Mouse (Mus musculus) CD4-positive, CD25-positive, alpha-beta regulatory T cell, adult 4 months (primary cell): ENCODE data around the gene Cfap299. TPM values are rescaled to one million over a fixed set of nuclear protein-coding genes. Genes with fewer than 3 reads are reported as not detected.
A peak's percentile ranks its signal among the peaks of the same experiment; 100 is the strongest.
"Not testable (repeated sequence)": the region's sequence is repeated elsewhere in the genome, so short reads cannot be mapped to it uniquely, and the experiment has no call there.

Experiments
- ATAC-seq: one replicate; pipeline ENCODE4 v1.8.0; 2017
- polyA plus RNA-seq, 2 experiments: library from polyadenylated mRNA; unstranded; fragments of 100-300 nt; shearing (Covaris generic); gene quantifications; one replicate each; pipeline ENCODE4 v1.2.1; 2017

Gene Cfap299
- not detected for polyA plus RNA-seq

- peak; percentile 91 for ATAC-seq
These were observed at the start of gene Cfap299 for GRCm38 (mm10) chr5:98328848-98329624. Cfap299 (plus strand) TSS chr5:98329304.

- no peak for ATAC-seq
These were observed 47.1 kb upstream of the Cfap299 start for GRCm38 (mm10) chr5:98281993-98282392.

DNA sequence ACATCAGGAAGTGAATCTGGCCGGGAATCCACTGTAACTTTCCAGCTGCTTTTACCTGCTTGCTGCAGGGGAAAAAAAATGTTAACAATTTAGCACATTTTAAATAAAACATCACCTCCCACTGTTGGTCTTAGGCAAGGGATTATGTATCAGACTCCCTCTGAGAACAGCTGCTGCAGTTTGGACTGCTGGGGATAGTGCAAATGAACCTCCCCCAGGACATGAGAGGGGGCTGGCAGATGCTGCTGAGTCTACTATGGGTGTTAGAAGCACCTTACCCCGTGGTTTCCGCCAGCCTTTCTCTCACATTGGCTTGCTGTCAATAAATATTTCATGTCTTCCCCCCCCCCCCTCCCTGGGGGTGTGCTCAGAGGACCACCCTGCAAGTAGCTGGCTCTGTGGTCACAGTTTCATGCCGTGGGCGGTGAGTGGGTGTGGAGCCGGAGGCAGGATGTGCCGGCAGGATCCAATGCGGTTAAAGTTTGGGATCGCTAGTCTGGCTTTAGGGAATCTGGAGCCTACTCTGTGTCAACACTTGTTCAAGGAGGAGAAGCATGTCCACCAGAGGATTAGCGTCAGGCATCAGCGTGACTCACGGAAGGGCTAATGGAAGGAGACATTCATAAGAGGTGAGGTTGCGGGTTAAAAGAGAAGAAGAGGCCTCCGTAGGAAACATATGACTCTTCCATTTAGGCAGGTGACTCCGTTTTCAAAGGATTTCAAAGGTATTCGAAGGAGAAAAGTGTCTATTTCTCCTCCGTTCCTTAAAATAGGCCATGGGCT is 45.2 kb upstream of the Cfap299 start:
- no peak for ATAC-seq

DNA sequence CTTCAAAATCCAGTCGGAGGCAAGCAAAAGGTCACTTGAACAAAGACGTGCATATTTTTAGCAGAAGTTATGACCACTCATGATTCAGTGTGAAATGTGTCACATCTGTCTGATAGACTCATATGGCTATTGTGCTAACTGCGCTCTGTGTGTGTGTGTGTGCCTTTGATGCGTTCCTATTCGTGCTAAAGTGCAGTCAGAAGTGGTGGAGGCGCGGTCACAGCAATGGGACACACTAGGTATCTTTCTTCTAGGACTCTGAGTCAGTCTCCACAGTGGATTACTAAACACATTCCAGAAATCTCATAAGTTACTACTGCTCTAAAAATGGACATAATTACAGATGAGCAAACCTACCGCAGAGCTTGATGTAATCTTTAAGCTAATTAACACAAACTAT is 38.5 kb upstream of the Cfap299 start:
- no peak for ATAC-seq

GRCm38 (mm10) chr5:98292388-98293048 is 36.6 kb upstream of the Cfap299 start:
- no peak for ATAC-seq

DNA sequence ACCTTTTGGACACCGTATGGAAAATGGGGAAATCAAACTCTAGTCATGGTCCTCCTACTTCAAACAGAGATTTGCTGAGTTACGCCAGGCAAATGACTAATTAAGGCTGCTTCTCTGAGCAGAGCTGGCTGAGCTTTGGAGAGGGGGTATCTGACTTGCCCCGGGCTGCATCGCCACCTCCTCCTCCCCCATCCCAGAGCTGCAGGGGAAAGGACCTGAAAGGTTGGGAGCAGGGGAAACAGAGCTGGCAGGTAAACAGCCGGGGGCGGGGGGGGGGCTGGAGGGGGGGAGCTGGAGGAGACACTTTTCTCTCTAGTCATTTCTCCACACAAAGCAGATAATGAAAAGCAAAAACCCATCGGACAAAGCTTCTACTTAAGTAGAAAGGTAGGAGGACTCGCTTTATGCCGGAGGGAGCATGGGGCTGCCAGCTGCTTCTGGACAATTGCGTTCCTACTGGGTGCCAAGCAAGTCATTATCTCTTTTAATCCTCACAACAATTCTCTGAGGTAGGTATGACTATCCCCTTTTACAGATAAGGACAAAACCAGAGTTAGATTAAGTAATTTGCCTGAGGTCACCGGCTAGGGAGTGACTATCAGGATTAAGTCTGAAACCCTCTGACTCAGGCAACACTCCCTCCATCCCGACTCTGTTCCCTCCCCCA is 35.9 kb upstream of the Cfap299 start:
- ATAC-seq, result no peak

GRCm38 (mm10) chr5:98300079-98300478 is 29.0 kb upstream of the Cfap299 start:
- no peak for ATAC-seq

- ATAC-seq, result no peak
These were observed 23.4 kb upstream of the Cfap299 start for GRCm38 (mm10) chr5:98305673-98306072.

GRCm38 (mm10) chr5:98306528-98306927 is 22.6 kb upstream of the Cfap299 start:
- ATAC-seq, result no peak

- no peak for ATAC-seq
These were observed 2.5 kb upstream of the Cfap299 start for GRCm38 (mm10) chr5:98326625-98327024.

DNA sequence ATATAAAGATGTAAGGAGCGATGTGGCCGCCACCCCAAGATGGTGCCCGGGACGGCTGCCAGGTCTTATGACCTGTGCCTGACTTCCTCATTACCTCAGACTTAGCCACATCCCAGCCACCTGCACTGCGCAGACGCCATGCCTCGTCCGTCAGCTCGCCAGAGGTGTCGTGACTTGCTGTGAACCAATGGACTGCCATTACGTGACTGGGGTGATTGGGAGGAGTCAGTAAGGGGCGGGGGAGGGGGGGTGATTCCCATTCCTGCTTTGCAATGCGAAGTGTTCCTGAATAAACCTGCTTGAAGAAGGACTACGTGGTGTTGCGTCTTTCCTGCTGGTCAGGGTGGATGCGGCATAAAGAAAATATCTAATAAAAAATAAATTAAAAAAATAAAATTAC is 14.6 kb downstream of the Cfap299 start:
- ATAC-seq, result not testable (repeated sequence)

DNA sequence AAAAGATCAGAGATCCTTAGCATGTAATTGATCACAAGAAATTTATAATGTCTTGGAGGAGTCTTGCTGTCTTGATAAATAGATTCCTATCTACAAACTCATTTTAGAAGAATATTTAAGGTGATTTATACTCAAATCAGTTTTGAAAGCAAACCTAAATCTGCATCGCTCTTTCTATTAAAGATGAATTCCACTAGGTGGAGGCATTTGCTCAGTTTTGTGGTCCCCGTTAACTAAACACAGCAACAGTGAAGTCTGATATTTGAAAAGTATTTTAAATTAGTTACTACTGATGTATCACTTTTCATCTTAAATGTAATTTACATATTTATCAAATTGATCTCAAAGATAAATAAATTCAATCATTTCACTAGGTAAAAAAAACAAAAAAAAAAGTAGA is 15.5 kb downstream of the Cfap299 start:
- no peak for ATAC-seq

DNA sequence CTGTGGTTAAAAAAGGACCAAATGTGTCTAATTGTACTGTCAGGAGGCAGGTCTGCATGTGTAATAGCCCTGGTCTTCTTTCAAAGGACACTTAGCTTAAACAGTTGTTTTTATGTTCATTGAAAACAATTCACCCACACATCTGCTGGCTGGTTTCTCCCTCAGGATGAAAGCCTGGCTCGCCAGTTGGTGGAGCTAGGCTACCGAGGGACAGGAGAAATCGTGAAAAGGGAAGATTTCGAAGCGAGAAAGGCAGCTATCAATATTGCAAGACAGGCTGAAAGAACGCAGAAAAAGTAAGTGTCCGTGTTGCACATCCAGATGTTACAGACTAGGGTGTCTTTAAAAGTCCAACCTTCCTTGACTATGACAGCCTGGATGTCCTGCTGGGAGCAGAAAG is 17.0 kb downstream of the Cfap299 start:
- ATAC-seq, result no peak

GRCm38 (mm10) chr5:98348605-98349004 is 19.5 kb downstream of the Cfap299 start:
- no peak for ATAC-seq

DNA sequence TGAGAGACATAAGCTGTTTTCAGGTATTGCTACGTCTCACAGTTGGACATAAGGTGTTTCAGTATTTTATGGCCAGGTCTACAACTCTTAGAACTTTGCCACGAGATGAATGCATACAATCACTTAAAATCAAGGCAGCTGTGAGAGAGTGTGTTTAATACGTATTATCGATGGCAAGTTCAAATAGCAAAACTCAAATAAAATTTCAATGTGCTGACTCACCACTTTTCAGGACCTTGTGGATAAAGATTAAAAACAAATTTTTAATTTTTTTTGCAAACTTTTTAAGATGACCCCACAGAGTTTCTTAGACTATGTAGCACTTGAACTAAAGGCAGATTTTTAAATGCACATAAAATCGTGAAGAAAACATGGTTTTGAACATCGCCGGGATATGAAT is 30.8 kb downstream of the Cfap299 start:
- ATAC-seq, result no peak

- ATAC-seq, result no peak
These were observed 31.8 kb downstream of the Cfap299 start for GRCm38 (mm10) chr5:98360792-98361419.

GRCm38 (mm10) chr5:98363428-98363827 is 34.3 kb downstream of the Cfap299 start:
- no peak for ATAC-seq

DNA sequence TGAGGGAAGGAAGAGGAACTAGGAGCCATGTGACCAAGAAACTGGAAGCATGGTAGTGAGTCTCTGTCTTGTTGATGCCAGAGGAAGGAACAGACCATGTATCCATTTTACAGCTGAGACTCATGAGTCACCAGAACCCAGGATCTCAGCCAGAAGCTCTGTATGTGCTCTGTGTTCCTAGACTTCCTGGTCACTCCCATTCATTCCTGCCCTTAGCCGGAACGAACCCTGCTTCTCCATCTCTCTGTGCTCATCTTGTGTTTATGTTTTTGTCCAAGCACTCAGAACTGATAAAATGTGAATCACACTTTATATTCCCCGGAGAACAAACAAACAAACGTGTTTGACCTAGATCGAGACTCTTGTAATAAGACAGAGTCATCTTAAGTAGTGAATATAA is 36.2 kb downstream of the Cfap299 start:
- ATAC-seq, result no peak

DNA sequence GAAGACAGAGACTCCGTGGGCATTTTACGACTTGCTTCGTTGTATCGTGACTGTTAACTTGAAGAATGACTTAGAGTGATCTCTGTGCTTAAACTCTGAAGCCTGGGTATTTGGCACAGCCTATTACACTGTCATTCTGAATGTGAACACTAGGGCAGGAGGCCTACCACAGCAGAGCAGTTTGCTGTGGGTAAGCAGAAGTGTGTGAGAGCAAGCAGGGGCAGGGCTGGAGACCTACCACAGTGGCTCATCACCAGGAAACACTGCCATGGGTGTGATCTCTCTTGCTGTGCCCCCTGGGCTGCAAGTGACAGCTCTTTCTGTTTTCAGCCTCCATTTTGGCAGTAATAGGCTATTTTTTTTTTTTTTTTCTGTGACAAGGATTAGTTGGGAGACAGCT is 39.7 kb downstream of the Cfap299 start:
- no peak for ATAC-seq

DNA sequence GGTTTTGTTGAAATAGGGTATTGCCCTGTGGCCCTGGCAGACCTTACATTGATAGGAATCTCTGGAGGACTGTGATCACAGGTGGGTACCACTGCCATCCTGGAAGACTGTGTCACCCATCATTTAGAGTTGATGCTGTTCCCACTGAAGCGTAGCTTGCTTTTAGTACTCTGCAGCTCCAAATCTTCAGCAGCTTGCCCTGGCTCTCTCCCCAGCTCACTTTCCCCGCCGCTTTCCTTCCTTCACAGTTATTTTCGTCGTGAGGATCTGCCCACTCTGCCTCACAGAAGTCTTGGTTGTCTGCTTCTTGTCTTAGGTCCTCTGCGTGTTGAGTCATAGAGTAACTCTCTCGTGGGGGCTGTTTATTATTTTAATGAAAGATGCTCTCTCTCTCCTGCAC is 40.3 kb downstream of the Cfap299 start:
- ATAC-seq, result no peak

DNA sequence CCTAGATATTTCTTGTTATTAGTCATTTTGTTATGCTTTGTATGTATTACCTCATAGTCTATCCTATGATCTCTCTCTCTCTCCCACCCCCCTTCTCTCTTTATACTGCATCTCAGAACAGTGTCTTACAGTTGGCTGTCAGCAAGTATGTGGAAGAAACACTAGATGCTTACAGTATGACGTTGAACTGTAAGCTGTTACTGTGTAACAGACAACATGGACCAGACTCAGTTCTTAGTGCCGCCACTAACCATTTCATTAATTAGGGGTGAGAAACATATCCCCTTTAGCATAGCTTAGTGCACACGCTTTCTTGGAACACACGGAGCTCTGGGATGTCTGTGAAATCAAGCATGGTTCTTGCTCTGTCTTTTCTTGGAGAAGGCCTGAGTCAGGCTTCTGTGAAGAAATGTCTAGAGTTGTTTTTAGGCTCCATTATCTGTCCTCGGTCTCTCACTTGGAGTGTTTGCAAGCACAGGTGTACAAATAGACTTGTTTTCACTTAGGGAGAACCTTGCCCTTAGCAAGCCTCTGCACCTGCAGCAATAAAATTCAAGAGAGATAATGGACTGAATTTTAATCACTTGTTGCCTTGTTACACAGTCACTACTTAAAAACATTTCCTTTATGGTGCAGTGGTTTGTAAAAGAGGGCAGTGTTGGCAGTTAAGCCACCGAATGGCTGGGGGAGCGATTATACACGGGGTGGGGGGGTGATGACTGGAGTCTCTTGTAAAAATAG is 47.1 kb downstream of the Cfap299 start:
- no peak for ATAC-seq

DNA sequence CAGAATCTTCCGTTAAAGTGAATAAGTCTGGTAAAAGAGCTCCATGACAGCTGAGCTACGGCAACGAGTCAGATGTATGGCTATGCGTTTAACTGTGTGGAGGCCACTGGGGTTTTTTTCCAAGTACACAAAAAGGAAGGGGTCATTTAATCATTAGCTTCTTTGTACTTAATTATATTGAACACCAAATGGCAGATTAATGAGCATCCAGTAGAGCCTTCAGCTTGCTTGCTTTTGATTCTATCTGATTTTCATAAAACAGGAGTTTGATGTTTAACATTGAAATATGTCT is 47.6 kb downstream of the Cfap299 start:
- ATAC-seq, result no peak
